Mouse (Mus musculus): Measurements from ENCODE around the gene Ticrr. TPM values are rescaled to one million over a fixed set of nuclear protein-coding genes. Genes with fewer than 3 reads are reported as not detected.
A peak's percentile ranks its signal among the peaks of the same experiment; 100 is the strongest.

Ticrr gene
- polyA plus RNA-seq, 1 experiment from 2014 or later: 5.5 TPM

DNA sequence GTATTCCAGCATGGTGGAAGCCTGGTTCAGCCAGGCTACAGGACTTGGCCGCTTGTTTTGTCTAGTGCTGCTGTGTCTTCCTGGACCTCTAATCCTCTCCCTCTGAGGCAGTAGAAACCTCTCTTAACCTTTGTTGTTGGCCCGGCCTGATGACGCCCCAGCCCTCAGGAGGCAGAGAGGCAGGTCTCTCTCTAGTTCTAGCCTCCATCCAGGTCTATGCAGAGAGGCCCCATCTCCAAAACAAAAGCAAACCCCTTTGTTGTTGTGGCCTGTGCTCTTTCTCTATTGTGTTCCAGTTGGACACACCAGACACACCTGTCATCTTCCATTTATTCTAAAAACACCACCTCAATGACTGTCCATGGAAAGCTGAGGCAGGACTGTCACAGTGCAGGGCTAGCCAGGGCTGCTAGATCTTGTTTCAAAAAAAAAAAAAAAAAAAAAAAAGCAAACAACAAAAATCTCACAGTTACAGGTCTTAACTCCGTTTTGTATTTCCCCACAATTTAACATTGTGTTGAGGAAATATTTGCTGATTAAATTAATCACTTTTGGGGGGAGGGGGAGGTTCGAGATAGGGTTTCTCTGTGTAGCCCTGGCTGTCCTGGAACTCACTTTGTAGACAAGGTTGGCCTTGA is 1.4 kb downstream of the Ticrr start:
- 6% methylated on average over 5 of the region's 5 CpGs for WGBS (ENCODE audit: insufficient replicate concordance)
- Histone ChIP-seq H3K9ac (ENCODE audit: low read depth, low read length) (peak overlapping the region; percentile 92), H3K9me3 (replicated peaks; ENCODE audit: control insufficient read depth, low read length) (no peaks in the 10 kb centered on the region), H3K4me3 (ENCODE audit: low read depth, low read length) (peak overlapping the region; percentile 89), H3K36me3 (ENCODE audit: control insufficient read depth, insufficient read depth) (peaks cover 12% of the 10 kb centered on the region), H3K4me2 (ENCODE audit: low read depth, low read length) (peak overlapping the region; percentile 78), H3K27me3 (ENCODE audit: control insufficient read depth, insufficient read depth, low read depth, low read length) (no peaks in the 10 kb centered on the region), H3K27ac (ENCODE audit: low read length) (peak overlapping the region; percentile 33), H3K4me1 (ENCODE audit: control insufficient read depth, low read depth, low read length) (peaks cover 28% of the 10 kb centered on the region)
- ATAC-seq (ENCODE audit: low read depth): no peak

DNA sequence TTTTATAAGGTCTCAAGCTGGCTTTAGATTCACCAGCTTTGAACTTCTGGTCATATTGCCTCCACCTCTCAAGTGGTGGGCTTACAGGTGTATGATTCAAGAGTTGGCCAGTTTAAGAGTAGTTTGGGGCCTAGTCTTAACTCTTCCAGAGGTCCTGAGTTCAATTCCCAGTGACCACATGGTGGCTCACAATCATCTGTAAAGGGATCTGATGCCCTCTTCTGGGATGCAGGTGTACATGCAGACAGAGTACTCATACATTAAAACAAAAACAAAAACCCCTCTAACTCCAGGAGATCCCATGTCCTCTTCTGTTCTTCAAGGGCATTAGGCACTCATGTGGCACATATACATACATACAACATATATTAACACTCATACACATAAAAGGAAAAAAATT is 6.7 kb downstream of the Ticrr start:
- Histone ChIP-seq H3K36me3 (ENCODE audit: control insufficient read depth, insufficient read depth) (peaks cover 53% of the 10 kb centered on the region), H3K27me3 (ENCODE audit: control insufficient read depth, insufficient read depth, low read depth, low read length) (no peaks in the 10 kb centered on the region), H3K4me1 (ENCODE audit: control insufficient read depth, low read depth, low read length) (peaks cover 18% of the 10 kb centered on the region), H3K4me3 (ENCODE audit: low read depth, low read length) (no peak overlapping the region), H3K4me2 (ENCODE audit: low read depth, low read length) (no peak overlapping the region), H3K27ac (ENCODE audit: low read length) (no peak overlapping the region), H3K9me3 (replicated peaks; ENCODE audit: control insufficient read depth, low read length) (no peaks in the 10 kb centered on the region), H3K9ac (ENCODE audit: low read depth, low read length) (no peak overlapping the region)
- no peak for ATAC-seq (ENCODE audit: low read depth)

DNA sequence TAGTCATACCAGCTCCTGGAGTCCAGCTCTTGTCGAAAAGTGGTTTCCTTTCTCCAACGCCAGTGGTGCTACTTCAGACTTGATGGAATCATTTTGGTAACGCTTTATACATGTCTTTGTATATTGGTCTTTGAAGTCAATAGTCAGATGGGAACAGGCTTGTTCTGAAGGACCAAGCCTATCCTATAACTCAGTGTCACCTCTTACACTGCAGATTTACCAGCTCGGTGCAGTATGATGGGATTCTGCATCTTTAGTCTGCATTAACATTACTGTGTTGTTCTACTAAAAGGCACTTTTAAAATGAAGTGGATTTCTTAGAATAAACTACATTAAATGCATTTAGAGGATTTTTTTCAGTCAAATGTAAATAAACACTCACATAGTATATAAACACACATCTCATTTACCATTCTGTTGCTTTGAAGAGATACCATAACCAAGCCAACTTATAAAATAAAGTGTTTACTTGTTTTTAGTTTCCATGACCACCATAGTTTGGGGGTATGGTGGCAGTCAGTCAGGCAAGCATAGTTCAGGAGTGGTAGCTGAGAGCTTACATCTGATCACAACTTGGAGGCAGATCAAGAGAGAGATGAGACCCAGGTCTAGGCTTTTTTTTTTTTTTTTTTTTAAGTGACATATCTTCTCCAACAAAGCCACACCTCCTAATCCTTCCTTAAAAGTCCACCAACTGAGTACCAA is 11.1 kb downstream of the Ticrr start:
- peaks cover 64% of the 10 kb centered on the region for H3K36me3 ChIP-seq (ENCODE audit: control insufficient read depth, insufficient read depth)
- H3K9me3 ChIP-seq (replicated peaks; ENCODE audit: control insufficient read depth, low read length): no peaks in the 10 kb centered on the region
- ATAC-seq (ENCODE audit: low read depth): no peak
- no peaks in the 10 kb centered on the region for H3K4me1 ChIP-seq (ENCODE audit: control insufficient read depth, low read depth, low read length)
- no peak overlapping the region for H3K4me3 ChIP-seq (ENCODE audit: low read depth, low read length)
- no peak overlapping the region for H3K9ac ChIP-seq (ENCODE audit: low read depth, low read length)
- no peaks in the 10 kb centered on the region for H3K27me3 ChIP-seq (ENCODE audit: control insufficient read depth, insufficient read depth, low read depth, low read length)
- no peak overlapping the region for H3K4me2 ChIP-seq (ENCODE audit: low read depth, low read length)
- WGBS (ENCODE audit: insufficient replicate concordance): 90% methylated on average over 4 of the region's 4 CpGs
- H3K27ac ChIP-seq (ENCODE audit: low read length): no peak overlapping the region

DNA sequence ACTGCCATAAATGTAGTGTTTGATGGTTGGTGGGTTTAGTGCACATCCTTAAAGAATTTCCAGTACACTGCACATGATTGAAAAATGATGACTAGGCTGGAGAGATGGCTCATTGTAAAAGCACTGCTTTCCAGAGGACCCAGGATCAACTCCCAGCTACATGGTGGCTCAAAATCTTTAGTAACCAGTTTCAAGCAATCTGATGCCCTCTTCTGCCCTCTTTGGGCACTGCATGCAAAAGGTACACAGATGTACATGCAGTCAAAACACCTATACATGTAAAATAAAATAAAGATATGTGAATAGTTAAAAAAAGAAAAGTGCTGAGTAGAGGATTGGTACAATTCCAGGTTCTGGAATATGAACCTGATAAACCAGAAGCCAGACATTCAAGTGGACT is 19.2 kb downstream of the Ticrr start:
- no peak for ATAC-seq (ENCODE audit: low read depth)
- H3K4me2 ChIP-seq (ENCODE audit: low read depth, low read length): no peak overlapping the region
- H3K4me3 ChIP-seq (ENCODE audit: low read depth, low read length): no peak overlapping the region
- H3K9ac ChIP-seq (ENCODE audit: low read depth, low read length): no peak overlapping the region
- no peak overlapping the region for H3K27ac ChIP-seq (ENCODE audit: low read length)
- no peaks in the 10 kb centered on the region for H3K27me3 ChIP-seq (ENCODE audit: control insufficient read depth, insufficient read depth, low read depth, low read length)
- no peaks in the 10 kb centered on the region for H3K4me1 ChIP-seq (ENCODE audit: control insufficient read depth, low read depth, low read length)
- peaks cover 68% of the 10 kb centered on the region for H3K36me3 ChIP-seq (ENCODE audit: control insufficient read depth, insufficient read depth)
- no peaks in the 10 kb centered on the region for H3K9me3 ChIP-seq (replicated peaks; ENCODE audit: control insufficient read depth, low read length)

DNA sequence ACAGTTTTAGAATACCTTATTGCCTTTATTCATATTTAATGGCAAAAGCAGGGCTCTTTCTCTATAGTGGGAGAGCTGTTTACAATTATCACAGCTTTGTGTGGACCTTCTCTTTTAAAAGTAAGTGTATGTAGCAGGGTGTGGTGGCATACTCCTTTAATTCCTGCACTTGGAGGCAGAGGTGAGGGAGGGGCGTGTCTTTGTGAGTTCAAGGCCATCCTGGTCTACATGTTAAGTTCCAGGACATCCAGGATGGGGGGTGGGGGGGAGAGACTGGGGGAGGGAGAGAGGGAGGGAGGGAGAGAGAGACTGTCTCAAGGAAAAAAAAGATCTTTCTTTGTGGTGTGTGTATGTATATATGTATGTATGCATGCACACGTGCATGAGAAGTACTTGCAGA is 20.2 kb downstream of the Ticrr start:
- H3K27ac ChIP-seq (ENCODE audit: low read length): no peak overlapping the region
- no peak overlapping the region for H3K9ac ChIP-seq (ENCODE audit: low read depth, low read length)
- H3K4me2 ChIP-seq (ENCODE audit: low read depth, low read length): no peak overlapping the region
- H3K9me3 ChIP-seq (replicated peaks; ENCODE audit: control insufficient read depth, low read length): no peaks in the 10 kb centered on the region
- no peaks in the 10 kb centered on the region for H3K27me3 ChIP-seq (ENCODE audit: control insufficient read depth, insufficient read depth, low read depth, low read length)
- H3K4me1 ChIP-seq (ENCODE audit: control insufficient read depth, low read depth, low read length): no peaks in the 10 kb centered on the region
- peaks cover 72% of the 10 kb centered on the region for H3K36me3 ChIP-seq (ENCODE audit: control insufficient read depth, insufficient read depth)
- ATAC-seq (ENCODE audit: low read depth): no peak
- no peak overlapping the region for H3K4me3 ChIP-seq (ENCODE audit: low read depth, low read length)
- WGBS (ENCODE audit: insufficient replicate concordance): 79% methylated on average over 2 of the region's 2 CpGs

DNA sequence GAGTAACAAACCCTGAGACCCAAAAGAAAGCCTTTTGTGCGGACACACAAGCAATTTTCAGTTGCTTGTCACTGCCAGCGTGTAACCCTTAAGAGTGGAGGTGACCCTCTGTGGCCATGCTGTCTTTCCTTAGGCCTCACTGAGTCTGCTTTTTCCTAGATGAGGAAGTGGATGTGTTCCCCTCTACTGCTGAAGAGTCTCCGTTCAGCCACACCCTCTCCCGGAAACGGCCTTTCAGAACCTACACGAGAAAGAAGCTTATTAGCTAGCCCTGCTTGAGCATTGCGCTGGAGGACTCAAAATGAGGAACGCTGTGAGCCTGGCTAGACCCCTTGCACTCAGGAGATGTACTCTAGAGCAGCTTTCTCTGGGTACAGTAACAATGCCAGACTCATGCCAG is 36.5 kb downstream of the Ticrr start:
- H3K36me3 ChIP-seq (ENCODE audit: control insufficient read depth, insufficient read depth): peaks cover 69% of the 10 kb centered on the region

DNA sequence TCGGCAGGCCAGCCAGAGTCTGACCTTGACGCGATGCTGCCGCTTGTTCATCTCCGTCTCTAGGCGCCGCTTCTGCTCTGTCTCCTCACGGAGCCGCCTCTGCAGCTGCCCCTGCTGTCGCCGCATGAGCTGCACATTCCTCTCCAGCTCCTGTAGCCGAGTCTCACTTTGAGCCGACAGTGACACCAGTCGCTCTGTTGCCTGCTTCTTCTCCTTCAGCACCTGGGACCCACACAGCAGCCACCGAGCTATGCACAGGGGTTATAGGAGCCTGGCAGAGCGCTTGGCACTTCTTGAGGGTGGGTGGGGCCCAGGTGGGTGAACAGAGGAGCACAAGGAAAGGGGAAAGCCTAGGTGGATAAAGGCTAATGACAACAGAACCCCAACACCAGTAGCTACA is 42.8 kb downstream of the Ticrr start:
- Histone ChIP-seq H3K4me3 (ENCODE audit: low read depth, low read length) (no peak overlapping the region), H3K27ac (ENCODE audit: low read length) (no peak overlapping the region), H3K4me2 (ENCODE audit: low read depth, low read length) (no peak overlapping the region), H3K4me1 (ENCODE audit: control insufficient read depth, low read depth, low read length) (no peaks in the 10 kb centered on the region), H3K9me3 (replicated peaks; ENCODE audit: control insufficient read depth, low read length) (no peaks in the 10 kb centered on the region), H3K9ac (ENCODE audit: low read depth, low read length) (no peak overlapping the region), H3K27me3 (ENCODE audit: control insufficient read depth, insufficient read depth, low read depth, low read length) (no peaks in the 10 kb centered on the region), H3K36me3 (ENCODE audit: control insufficient read depth, insufficient read depth) (peaks cover 17% of the 10 kb centered on the region)
- ATAC-seq (ENCODE audit: low read depth): no peak
- 75% methylated on average over 16 of the region's 16 CpGs for WGBS (ENCODE audit: insufficient replicate concordance)

More for the DNA sequence above, 36.5 kb downstream of the Ticrr start:
- Histone ChIP-seq H3K4me1 (ENCODE audit: control insufficient read depth, low read depth, low read length) (no peaks in the 10 kb centered on the region), H3K27ac (ENCODE audit: low read length) (no peak overlapping the region), H3K4me3 (ENCODE audit: low read depth, low read length) (no peak overlapping the region), H3K9ac (ENCODE audit: low read depth, low read length) (no peak overlapping the region), H3K9me3 (replicated peaks; ENCODE audit: control insufficient read depth, low read length) (no peaks in the 10 kb centered on the region), H3K4me2 (ENCODE audit: low read depth, low read length) (no peak overlapping the region), H3K27me3 (ENCODE audit: control insufficient read depth, insufficient read depth, low read depth, low read length) (no peaks in the 10 kb centered on the region)
- 69% methylated on average over 8 of the region's 8 CpGs for WGBS (ENCODE audit: insufficient replicate concordance)
- ATAC-seq (ENCODE audit: low read depth): peak; percentile 24; the same call in 1 of the 2 replicates

DNA sequence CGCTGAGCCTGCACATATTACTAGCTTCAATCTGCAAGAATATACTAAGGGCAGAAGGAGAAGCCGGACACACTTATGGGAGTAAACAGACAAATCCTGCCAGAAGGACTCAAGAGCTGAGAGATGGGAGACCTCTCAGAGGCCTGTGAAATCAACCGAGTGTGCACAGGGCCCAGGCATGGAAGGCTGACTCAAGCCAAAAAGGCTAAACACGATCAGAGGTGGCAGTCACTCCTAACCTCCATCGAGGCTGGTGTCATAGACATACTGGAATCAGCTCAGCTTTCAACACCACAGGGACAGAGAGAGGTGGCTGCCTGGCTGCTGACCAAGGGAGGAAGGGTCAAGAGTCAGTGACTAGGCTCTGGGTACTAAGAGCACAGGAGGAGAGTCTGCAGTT is 45.2 kb downstream of the Ticrr start:
- H3K9me3 ChIP-seq (replicated peaks; ENCODE audit: control insufficient read depth, low read length): no peaks in the 10 kb centered on the region
- no peaks in the 10 kb centered on the region for H3K4me1 ChIP-seq (ENCODE audit: control insufficient read depth, low read depth, low read length)
- WGBS (ENCODE audit: insufficient replicate concordance): 57% methylated on average over 5 of the region's 5 CpGs
- no peak overlapping the region for H3K4me2 ChIP-seq (ENCODE audit: low read depth, low read length)
- no peak overlapping the region for H3K4me3 ChIP-seq (ENCODE audit: low read depth, low read length)
- ATAC-seq (ENCODE audit: low read depth): no peak; the same call in 1 of the 2 replicates
- peaks cover 8% of the 10 kb centered on the region for H3K27me3 ChIP-seq (ENCODE audit: control insufficient read depth, insufficient read depth, low read depth, low read length)
- no peak overlapping the region for H3K27ac ChIP-seq (ENCODE audit: low read length)
- H3K9ac ChIP-seq (ENCODE audit: low read depth, low read length): no peak overlapping the region
- H3K36me3 ChIP-seq (ENCODE audit: control insufficient read depth, insufficient read depth): no peaks in the 10 kb centered on the region

DNA sequence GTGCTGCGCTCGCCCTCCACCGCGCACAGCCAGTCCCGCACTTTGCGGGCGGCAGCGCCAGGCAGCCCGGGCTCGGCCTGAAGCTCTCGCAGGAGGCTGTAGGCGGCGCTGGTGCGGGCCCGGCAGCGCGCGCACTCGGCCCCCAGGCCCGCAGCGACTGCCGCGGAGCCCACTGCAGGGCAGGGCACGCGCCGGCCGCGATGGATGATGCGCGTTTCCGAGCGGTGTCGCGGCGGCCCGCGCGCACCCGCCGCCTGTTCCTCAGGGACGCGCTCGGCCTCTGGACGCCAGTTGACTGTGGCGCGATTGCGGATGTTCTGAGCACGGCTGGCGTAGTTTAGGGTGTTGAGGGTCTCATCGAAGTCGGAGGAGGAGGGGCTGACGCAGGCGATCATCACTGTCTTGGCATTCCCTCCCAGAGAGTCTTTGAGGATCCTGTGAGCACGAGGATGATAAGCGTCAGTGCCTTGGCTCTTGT is 50.2 kb downstream of the Ticrr start:
- WGBS (ENCODE audit: insufficient replicate concordance): 2% methylated on average over 55 of the region's 55 CpGs
- peak overlapping the region; percentile 45 for H3K4me3 ChIP-seq (ENCODE audit: low read depth, low read length)
- no peaks in the 10 kb centered on the region for H3K36me3 ChIP-seq (ENCODE audit: control insufficient read depth, insufficient read depth)
- peaks cover 23% of the 10 kb centered on the region for H3K27me3 ChIP-seq (ENCODE audit: control insufficient read depth, insufficient read depth, low read depth, low read length)
- H3K9me3 ChIP-seq (replicated peaks; ENCODE audit: control insufficient read depth, low read length): no peaks in the 10 kb centered on the region
- no peak overlapping the region for H3K9ac ChIP-seq (ENCODE audit: low read depth, low read length)
- H3K27ac ChIP-seq (ENCODE audit: low read length): no peak overlapping the region
- H3K4me2 ChIP-seq (ENCODE audit: low read depth, low read length): peak overlapping the region; percentile 60
- no peaks in the 10 kb centered on the region for H3K4me1 ChIP-seq (ENCODE audit: control insufficient read depth, low read depth, low read length)
- ATAC-seq (ENCODE audit: low read depth): no peak
